15 mouse cellular contexts compared by ENCODE assay signal in the genomic region with DNA sequence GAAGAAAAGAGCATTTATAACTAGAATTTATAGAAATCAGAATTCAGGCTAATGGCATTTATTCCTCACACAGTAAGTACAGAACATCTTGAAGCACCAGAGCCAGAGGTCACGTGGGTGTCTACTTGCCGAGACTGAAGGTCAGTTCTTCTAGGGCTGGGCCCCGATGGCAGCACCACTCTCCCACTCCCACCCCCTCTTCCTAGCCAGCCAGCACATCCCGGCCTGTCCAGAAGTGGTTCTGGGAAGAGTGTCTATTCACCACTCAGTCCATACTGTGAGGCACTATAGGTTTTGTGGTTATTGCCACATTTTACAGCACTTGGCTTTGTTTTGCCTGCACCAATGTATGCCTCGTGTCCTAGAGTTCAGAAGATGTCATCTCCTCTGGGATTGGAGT.
"Had no signal": no experiment of that assay in that cellular context is flagged by ENCODE, and none has a peak within 500 bp of the region (broad histone marks: within the 10 kb centered on the region; RNA-seq: fewer than 3 reads in every experiment).

No protein-coding gene starts in this region.

- DNase-seq: kidney, adult 9 months; layer of hippocampus, adult 9-11 months; liver; liver, embryonic 13.5 days; lung, embryonic 14.5 days; thymus, adult 18-20 months; thymus, postnatal 36 days had no signal

- H3K27ac ChIP-seq: intestine, embryonic 15.5 days; kidney, postnatal 0 days; layer of hippocampus, adult 2 months; limb, embryonic 10.5 days; limb, embryonic 13.5 days; liver, embryonic 13.5 days; macrophage; midbrain, embryonic 13.5 days had no signal

- H3K4me3 ChIP-seq: intestine, embryonic 15.5 days; layer of hippocampus, adult 2 months; limb, embryonic 10.5 days; limb, embryonic 13.5 days; liver, embryonic 13.5 days; midbrain, embryonic 13.5 days had no signal

- H3K27me3 ChIP-seq: intestine, embryonic 15.5 days; limb, embryonic 13.5 days; liver, embryonic 13.5 days; midbrain, embryonic 13.5 days had no signal

- H3K9me3 ChIP-seq: intestine, embryonic 15.5 days; limb, embryonic 10.5 days; limb, embryonic 13.5 days; liver, embryonic 13.5 days; midbrain, embryonic 13.5 days had no signal

- H3K4me2 ChIP-seq: intestine, embryonic 15.5 days; limb, embryonic 13.5 days; liver, embryonic 13.5 days; lung, embryonic 14.5 days; midbrain, embryonic 13.5 days had no signal

- H3K9ac ChIP-seq: intestine, embryonic 15.5 days; limb, embryonic 13.5 days; liver, embryonic 13.5 days; lung, embryonic 14.5 days; midbrain, embryonic 13.5 days had no signal

- H3K4me1 ChIP-seq: intestine, embryonic 15.5 days; limb, embryonic 10.5 days; limb, embryonic 13.5 days; midbrain, embryonic 13.5 days had no signal

- ATAC-seq: intestine, embryonic 15.5 days; lung, postnatal 0 days; midbrain, embryonic 13.5 days had no signal
